Mouse (Mus musculus) spleen, adult 2 months (tissue): Measurements from ENCODE around the gene Rabggta.

Experiments
- CTCF ChIP-seq: fragments of 200-500 bp; IDR thresholded peaks from 2 replicates; pipeline ENCODE4 v1.5.1; 2011; ENCODE audit warnings: mild to moderate bottlenecking, inconsistent platforms; ENCODE audit not compliant: insufficient read depth, insufficient read length, insufficient replicate concordance; ENCODE audit errors: extremely low read depth
- POLR2A ChIP-seq: fragments of 200-500 bp; IDR thresholded peaks from 2 replicates; pipeline ENCODE4 v1.6.1; 2011; ENCODE audit warnings: low read depth, low read length, inconsistent platforms

- TF ChIP-seq POLR2A (no peak), CTCF (no peak)
Observed at GRCm38 (mm10) chr14:55747051-55747847, 25.2 kb upstream of the Rabggta start.
